Mouse (Mus musculus): Measurements from ENCODE around the gene Fbxo10. TPM values are rescaled to one million over a fixed set of nuclear protein-coding genes. Genes with fewer than 3 reads are reported as not detected.
A peak's percentile ranks its signal among the peaks of the same experiment; 100 is the strongest.
"Not testable (repeated sequence)": the region's sequence is repeated elsewhere in the genome, so short reads cannot be mapped to it uniquely, and the experiment has no call there.

The Fbxo10 gene
- total RNA-seq, 2 experiments from 2014 or later = 39.6 to 41.3 TPM

- DNase-seq (ENCODE audit: low spot score in 2 of 2) = peak in 1 of 2 experiments; percentile 36
These were observed 29.5 kb downstream of the Fbxo10 start for GRCm38 (mm10) chr4:45054862-45055261.

- peak; percentile 22 to 55 for DNase-seq (ENCODE audit: low spot score in 2 of 2)
These were observed 36.4 kb downstream of the Fbxo10 start for GRCm38 (mm10) chr4:45047956-45048355.

GRCm38 (mm10) chr4:45047286-45047887, 37.0 kb downstream of the Fbxo10 start:
- DNase-seq (ENCODE audit: low spot score in 2 of 2) = peak in 1 of 2 experiments; percentile 12

- DNase-seq (ENCODE audit: low spot score in 2 of 2) = no peak
These were observed 37.7 kb downstream of the Fbxo10 start for GRCm38 (mm10) chr4:45046679-45047078.

GRCm38 (mm10) chr4:45040795-45041194, 43.6 kb downstream of the Fbxo10 start:
- no peak for DNase-seq (ENCODE audit: low spot score in 2 of 2)

GRCm38 (mm10) chr4:45039546-45039945, 44.9 kb downstream of the Fbxo10 start:
- DNase-seq (ENCODE audit: low spot score in 2 of 2) = not testable (repeated sequence)

GRCm38 (mm10) chr4:45038879-45039278, 45.5 kb downstream of the Fbxo10 start:
- DNase-seq (ENCODE audit: low spot score in 2 of 2) = not testable (repeated sequence)

- no peak for DNase-seq (ENCODE audit: low spot score in 2 of 2)
These were observed 46.7 kb downstream of the Fbxo10 start for GRCm38 (mm10) chr4:45037455-45038410.

- no peak for DNase-seq (ENCODE audit: low spot score in 2 of 2)
These were observed 47.8 kb downstream of the Fbxo10 start for GRCm38 (mm10) chr4:45036571-45036970.

- DNase-seq (ENCODE audit: low spot score in 2 of 2) = no peak
These were observed 48.4 kb downstream of the Fbxo10 start for GRCm38 (mm10) chr4:45036048-45036447.

GRCm38 (mm10) chr4:45034693-45035628, 49.4 kb downstream of the Fbxo10 start:
- DNase-seq (ENCODE audit: low spot score in 2 of 2) = no peak

GRCm38 (mm10) chr4:45032586-45032985, 51.8 kb downstream of the Fbxo10 start:
- peak in 1 of 2 experiments; percentile 49 for DNase-seq (ENCODE audit: low spot score in 2 of 2)

- no peak for DNase-seq (ENCODE audit: low spot score in 2 of 2)
These were observed 57.9 kb downstream of the Fbxo10 start for GRCm38 (mm10) chr4:45026459-45026858.

- no peak for DNase-seq (ENCODE audit: low spot score in 2 of 2)
These were observed 65.4 kb downstream of the Fbxo10 start for GRCm38 (mm10) chr4:45019009-45019408.

GRCm38 (mm10) chr4:45018452-45018980, 65.9 kb downstream of the Fbxo10 start, which contains the start of gene Polr1e:
Gene Polr1e, plus strand, starts transcription at chr4:45018583.
- peak; percentile 76 to 88 for DNase-seq (ENCODE audit: low spot score in 2 of 2)

- DNase-seq (ENCODE audit: low spot score in 2 of 2) = peak; percentile 55 to 83
These were observed 68.8 kb downstream of the Fbxo10 start for GRCm38 (mm10) chr4:45015615-45016014.

GRCm38 (mm10) chr4:45013537-45013936, 70.9 kb downstream of the Fbxo10 start:
- DNase-seq (ENCODE audit: low spot score in 2 of 2) = no peak

- DNase-seq (ENCODE audit: low spot score in 2 of 2) = no peak
These were observed 71.4 kb downstream of the Fbxo10 start for GRCm38 (mm10) chr4:45013031-45013431.

- peak; percentile 98 to 100 for DNase-seq (ENCODE audit: low spot score in 2 of 2)
These were observed 72.1 kb downstream of the Fbxo10 start, which contains the start of gene Zbtb5 for GRCm38 (mm10) chr4:45012105-45012975. Gene Zbtb5, minus strand, starts transcription at chr4:45012412.
